Mouse (Mus musculus) lung, embryonic 14.5 days (tissue): ENCODE data around the gene Rbm19. TPM values are rescaled to one million over a fixed set of nuclear protein-coding genes. Genes with fewer than 3 reads are reported as not detected.
"Not testable (repeated sequence)": the region's sequence is repeated elsewhere in the genome, so short reads cannot be mapped to it uniquely, and the experiment has no call there.

ENCODE experiments used
- ATAC-seq: fragments of 200-750 bp; cut with Nextera tagmentation; 2 replicates; pipeline ENCODE4 v1.8.0; 2017; ENCODE audit warnings: mild to moderate bottlenecking, moderate TSS enrichment, moderate library complexity; ENCODE audit not compliant: insufficient read depth
- DNase-seq: peaks from one replicate; pipeline ENCODE4 v3.0.0-alpha.2; 2015
- H3K27ac ChIP-seq: fragments of 300-500 bp; sonication (generic); 2 replicates; pipeline ENCODE4 v1.5.1; 2014; ENCODE audit warnings: low read depth, mild to moderate bottlenecking, moderate library complexity
- H3K27me3 ChIP-seq: fragments of 300-500 bp; sonication (generic); 2 replicates; pipeline ENCODE4 v1.6.1; 2014; ENCODE audit warnings: low read length, control low read depth; ENCODE audit not compliant: insufficient read depth
- H3K36me3 ChIP-seq: fragments of 300-500 bp; sonication (generic); 2 replicates; pipeline ENCODE4 v1.6.1; 2014; ENCODE audit warnings: control low read depth; ENCODE audit not compliant: insufficient read depth
- H3K4me1 ChIP-seq: fragments of 300-500 bp; sonication (generic); 2 replicates; pipeline ENCODE4 v1.6.1; 2014; ENCODE audit warnings: antibody characterized with exemption, control low read depth; ENCODE audit not compliant: insufficient read depth
- H3K4me2 ChIP-seq: fragments of 300-500 bp; sonication (generic); 2 replicates; pipeline ENCODE4 v1.6.1; 2014; ENCODE audit warnings: mild to moderate bottlenecking
- H3K4me3 ChIP-seq: fragments of 300-500 bp; sonication (generic); 2 replicates; pipeline ENCODE4 v1.5.1; 2014; ENCODE audit warnings: low read depth, low read length
- H3K9ac ChIP-seq: fragments of 300-500 bp; sonication (generic); 2 replicates; pipeline ENCODE4 v1.6.1; 2014
- H3K9me3 ChIP-seq: fragments of 300-500 bp; sonication (generic); 2 replicates; pipeline ENCODE4 v1.6.1; 2016; ENCODE audit warnings: low read depth, low read length, control low read depth
- CTCF ChIP-seq: IDR thresholded peaks from 2 replicates; pipeline ENCODE4 v1.5.1; 2016; ENCODE audit warnings: antibody characterized with exemption, low read depth
- WGBS: fragments of 180-500 bp; shearing (Covaris S2); extraction: QIAGEN DNeasy Blood & Tissue Kit; methylation state at CpG from one replicate; pipeline ENCODE4 v1.1.7; 2014; 5-methylcytosine and 5-hydroxymethylcytosine counted together
- polyA plus RNA-seq: library from polyadenylated mRNA; unstranded; fragments of >200 nt; fragmentation: Nextera tagmentation; extraction: Ambion mirVana; gene quantifications from 2 replicates; pipeline ENCODE4 v1.2.1, GENCODE M21; 2014

Rbm19 gene
- polyA plus RNA-seq, 1 experiment from 2014 or later, result 23.0 TPM

- H3K9ac ChIP-seq, result no peak overlapping the region
- H3K4me1 ChIP-seq, result no peaks in the 10 kb centered on the region
- H3K27me3 ChIP-seq, result no peaks in the 10 kb centered on the region
- ATAC-seq, result peak; percentile 48
- H3K4me2 ChIP-seq, result peak overlapping the region; percentile 21; the same call in 1 of the 2 replicates
- H3K4me3 ChIP-seq, result no peak overlapping the region
- no peak for TF ChIP-seq CTCF
- peak; percentile 82 for DNase-seq
- no peaks in the 10 kb centered on the region for H3K36me3 ChIP-seq
- 26% methylated on average over 9 of the region's 9 CpGs for WGBS
- peak overlapping the region; percentile 33; the same call in 1 of the 2 replicates for H3K27ac ChIP-seq
- no peaks in the 10 kb centered on the region for H3K9me3 ChIP-seq
Observed at GRCm38 (mm10) chr5:120097042-120097441, 19.2 kb upstream of the Rbm19 start.

DNA sequence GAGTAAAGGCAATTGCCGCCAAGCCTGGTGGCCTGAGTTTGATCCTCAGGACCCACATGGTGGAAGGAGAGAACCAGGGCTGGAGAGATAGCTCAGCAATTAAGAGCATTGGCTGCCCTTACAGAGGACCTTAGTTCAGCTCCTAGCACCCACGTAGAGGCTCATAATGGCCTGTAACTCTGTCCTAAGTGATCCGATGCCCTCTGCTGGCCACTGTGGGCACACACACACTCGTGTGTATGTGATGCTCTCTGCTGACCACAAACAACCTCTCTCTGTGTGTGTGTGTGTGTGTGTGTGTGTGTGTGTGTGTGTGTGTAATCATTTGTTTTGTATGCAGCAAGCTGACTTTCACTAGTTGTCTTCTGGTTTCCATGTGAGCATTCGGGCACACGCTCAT, 15.5 kb upstream of the Rbm19 start:
- DNase-seq (no peak), ATAC-seq (no peak)
- 87% methylated on average over 6 of the region's 6 CpGs for WGBS
- peak; percentile 52 for TF ChIP-seq CTCF
- no peaks in the 10 kb centered on the region for H3K9me3 ChIP-seq
- no peak overlapping the region for H3K27ac ChIP-seq
- no peaks in the 10 kb centered on the region for H3K4me1 ChIP-seq
- H3K9ac ChIP-seq, result no peak overlapping the region
- no peaks in the 10 kb centered on the region for H3K27me3 ChIP-seq
- no peak overlapping the region for H3K4me3 ChIP-seq
- no peak overlapping the region for H3K4me2 ChIP-seq
- H3K36me3 ChIP-seq, result no peaks in the 10 kb centered on the region

- DNase-seq (peak; percentile 93), ATAC-seq (peak; percentile 94)
- Histone ChIP-seq H3K9me3 (no peaks in the 10 kb centered on the region), H3K4me1 (no peaks in the 10 kb centered on the region), H3K27ac (peak overlapping the region; percentile 87), H3K36me3 (no peaks in the 10 kb centered on the region), H3K27me3 (no peaks in the 10 kb centered on the region), H3K4me2 (0 out of 2 replicates have a peak overlapping the region, but pooled peaks have one; percentile 18), H3K9ac (no peak overlapping the region), H3K4me3 (no peak overlapping the region)
- TF ChIP-seq CTCF, result no peak
- 11% methylated on average over 8 of the region's 8 CpGs for WGBS
Observed at GRCm38 (mm10) chr5:120102097-120102496, 14.2 kb upstream of the Rbm19 start.

- Histone ChIP-seq H3K36me3 (no peaks in the 10 kb centered on the region), H3K27me3 (no peaks in the 10 kb centered on the region), H3K9ac (no peak overlapping the region), H3K4me3 (no peak overlapping the region), H3K4me2 (0 out of 2 replicates have a peak overlapping the region, but pooled peaks have one; percentile 18), H3K27ac (peak overlapping the region; percentile 87), H3K9me3 (no peaks in the 10 kb centered on the region), H3K4me1 (no peaks in the 10 kb centered on the region)
- WGBS, result 6% methylated on average over 12 of the region's 12 CpGs
- DNase-seq (peak; percentile 92), ATAC-seq (peak; percentile 75)
- TF ChIP-seq CTCF, result peak; percentile 100
Observed at GRCm38 (mm10) chr5:120102732-120103131, 13.5 kb upstream of the Rbm19 start.

DNA sequence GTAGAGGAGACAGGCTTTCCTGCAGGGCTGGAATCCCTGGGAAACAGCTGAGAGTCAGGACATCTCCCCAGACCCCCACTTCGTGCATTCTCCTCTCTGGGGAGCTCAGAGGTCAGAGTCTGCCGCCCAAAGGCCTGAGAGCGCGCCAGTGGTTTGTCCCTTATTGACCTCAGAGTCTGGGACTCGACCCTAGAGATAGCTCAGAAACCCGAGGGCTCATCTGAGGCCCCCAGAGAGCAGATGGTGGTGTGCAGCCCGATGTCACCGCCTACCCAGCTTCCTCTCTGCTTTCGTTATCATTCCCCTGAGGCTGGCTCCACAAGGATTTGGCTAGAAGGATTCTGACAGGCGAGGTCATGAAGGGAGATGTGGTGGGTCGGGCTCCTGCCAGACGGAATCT, 12.8 kb upstream of the Rbm19 start:
- Histone ChIP-seq H3K9me3 (no peaks in the 10 kb centered on the region), H3K27me3 (no peaks in the 10 kb centered on the region), H3K4me3 (no peak overlapping the region), H3K36me3 (no peaks in the 10 kb centered on the region), H3K4me1 (no peaks in the 10 kb centered on the region), H3K27ac (peak overlapping the region; percentile 25; the same call in 1 of the 2 replicates), H3K9ac (no peak overlapping the region), H3K4me2 (no peak overlapping the region)
- peak; percentile 40 for DNase-seq
- no peak for ATAC-seq
- no peak for TF ChIP-seq CTCF
- 27% methylated on average over 12 of the region's 12 CpGs for WGBS

DNA sequence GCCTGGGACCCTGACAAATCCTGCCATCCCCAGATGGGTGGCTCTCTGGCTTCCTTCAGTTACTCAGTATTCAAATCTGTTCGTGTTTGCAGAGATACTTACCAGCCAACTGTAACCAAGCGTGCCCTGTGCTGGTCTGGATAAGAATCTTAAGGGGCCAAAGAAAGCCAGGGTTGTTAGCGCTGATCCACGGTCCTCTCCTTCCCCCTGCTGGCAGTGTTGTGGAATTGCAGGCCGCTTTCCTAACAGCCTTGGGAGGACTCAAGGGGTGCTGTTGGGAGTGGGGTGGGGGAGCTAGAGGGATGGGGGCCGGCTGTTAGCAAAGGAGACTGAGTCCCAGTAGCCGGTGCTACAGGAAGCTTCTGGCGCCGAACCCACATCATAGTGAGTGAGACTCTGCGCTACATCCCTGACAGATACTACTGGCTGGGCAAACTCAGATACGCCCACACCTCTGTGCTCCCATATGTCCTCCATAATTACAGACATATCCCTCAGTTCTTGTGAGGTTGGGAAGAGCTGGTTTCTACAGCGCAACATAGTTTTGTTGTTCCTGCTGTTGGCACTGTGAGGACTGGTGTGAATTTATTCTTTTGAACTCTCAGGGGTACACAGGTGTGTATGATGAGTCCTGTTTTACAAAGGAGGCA, 9.7 kb upstream of the Rbm19 start:
- TF ChIP-seq CTCF, result peak; percentile 97
- ATAC-seq (no peak), DNase-seq (peak; percentile 88)
- WGBS, result 23% methylated on average over 12 of the region's 12 CpGs
- H3K4me2 ChIP-seq, result no peak overlapping the region
- no peak overlapping the region for H3K9ac ChIP-seq
- no peak overlapping the region for H3K4me3 ChIP-seq
- no peaks in the 10 kb centered on the region for H3K4me1 ChIP-seq
- H3K27me3 ChIP-seq, result no peaks in the 10 kb centered on the region
- no peak overlapping the region for H3K27ac ChIP-seq
- H3K36me3 ChIP-seq, result no peaks in the 10 kb centered on the region
- H3K9me3 ChIP-seq, result no peaks in the 10 kb centered on the region

DNA sequence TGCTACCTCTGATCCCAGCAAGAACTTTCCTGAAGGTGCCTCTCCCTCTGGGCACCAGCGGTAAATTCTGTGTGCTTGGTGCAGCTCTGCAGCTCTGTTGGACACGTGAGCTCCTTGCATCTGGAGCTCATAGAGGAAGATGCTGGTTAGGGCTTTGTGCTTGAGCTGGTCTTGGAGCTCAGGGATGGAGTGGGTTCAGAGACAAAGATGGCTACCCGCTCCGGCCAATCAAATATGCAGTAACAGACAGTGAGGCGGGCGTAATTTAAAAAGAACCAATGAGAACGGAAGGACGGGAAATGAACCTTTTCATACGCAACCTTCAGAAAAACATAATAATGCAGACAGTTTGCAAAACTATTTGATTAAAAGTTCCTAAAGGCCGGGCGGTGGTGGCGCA, 1.9 kb upstream of the Rbm19 start:
- no peak overlapping the region for H3K9ac ChIP-seq
- no peaks in the 10 kb centered on the region for H3K27me3 ChIP-seq
- peaks cover 8% of the 10 kb centered on the region for H3K36me3 ChIP-seq
- H3K4me3 ChIP-seq, result no peak overlapping the region
- TF ChIP-seq CTCF, result no peak
- WGBS, result 86% methylated on average over 12 of the region's 12 CpGs
- DNase-seq (no peak), ATAC-seq (no peak)
- H3K9me3 ChIP-seq, result no peaks in the 10 kb centered on the region
- H3K4me1 ChIP-seq, result 0 out of 2 replicates have a peak, but pooled peaks cover 3% of the 10 kb centered on the region
- H3K27ac ChIP-seq, result no peak overlapping the region
- H3K4me2 ChIP-seq, result no peak overlapping the region

DNA sequence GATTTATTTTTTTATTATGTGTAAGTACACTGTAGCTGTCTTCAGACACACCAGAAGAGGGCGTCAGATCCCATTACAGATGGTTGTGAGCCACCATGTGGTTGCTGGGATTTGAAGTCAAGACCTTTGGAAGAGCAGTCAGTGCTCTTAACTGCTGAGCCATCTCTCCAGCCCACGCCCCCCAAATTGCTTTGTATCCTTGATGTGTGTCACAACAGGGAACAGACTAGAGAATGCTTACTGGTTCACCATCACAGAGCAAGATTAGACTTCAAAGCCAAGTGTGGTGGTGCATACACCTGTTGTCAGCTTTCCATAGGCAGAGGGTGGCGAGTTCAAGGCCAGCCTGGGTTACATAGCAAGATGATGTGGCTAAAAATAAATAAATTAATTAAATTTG, 896 bp downstream of the Rbm19 start:
- 47% methylated on average over 3 of the region's 3 CpGs for WGBS
- Histone ChIP-seq H3K36me3 (peaks cover 36% of the 10 kb centered on the region), H3K4me2 (peak overlapping the region; percentile 86), H3K4me3 (peak overlapping the region; percentile 85)
- H3K9me3 ChIP-seq, H3K27me3 ChIP-seq, H3K9ac ChIP-seq, H3K4me1 ChIP-seq, ATAC-seq, H3K27ac ChIP-seq, DNase-seq: not testable (repeated sequence)
